Mouse (Mus musculus): Measurements from ENCODE around the gene Abcg1. TPM values are rescaled to one million over a fixed set of nuclear protein-coding genes. Genes with fewer than 3 reads are reported as not detected.

Abcg1 gene
- total RNA-seq, 2 experiments from 2014 or later, result 26.4 to 33.2 TPM

DNA sequence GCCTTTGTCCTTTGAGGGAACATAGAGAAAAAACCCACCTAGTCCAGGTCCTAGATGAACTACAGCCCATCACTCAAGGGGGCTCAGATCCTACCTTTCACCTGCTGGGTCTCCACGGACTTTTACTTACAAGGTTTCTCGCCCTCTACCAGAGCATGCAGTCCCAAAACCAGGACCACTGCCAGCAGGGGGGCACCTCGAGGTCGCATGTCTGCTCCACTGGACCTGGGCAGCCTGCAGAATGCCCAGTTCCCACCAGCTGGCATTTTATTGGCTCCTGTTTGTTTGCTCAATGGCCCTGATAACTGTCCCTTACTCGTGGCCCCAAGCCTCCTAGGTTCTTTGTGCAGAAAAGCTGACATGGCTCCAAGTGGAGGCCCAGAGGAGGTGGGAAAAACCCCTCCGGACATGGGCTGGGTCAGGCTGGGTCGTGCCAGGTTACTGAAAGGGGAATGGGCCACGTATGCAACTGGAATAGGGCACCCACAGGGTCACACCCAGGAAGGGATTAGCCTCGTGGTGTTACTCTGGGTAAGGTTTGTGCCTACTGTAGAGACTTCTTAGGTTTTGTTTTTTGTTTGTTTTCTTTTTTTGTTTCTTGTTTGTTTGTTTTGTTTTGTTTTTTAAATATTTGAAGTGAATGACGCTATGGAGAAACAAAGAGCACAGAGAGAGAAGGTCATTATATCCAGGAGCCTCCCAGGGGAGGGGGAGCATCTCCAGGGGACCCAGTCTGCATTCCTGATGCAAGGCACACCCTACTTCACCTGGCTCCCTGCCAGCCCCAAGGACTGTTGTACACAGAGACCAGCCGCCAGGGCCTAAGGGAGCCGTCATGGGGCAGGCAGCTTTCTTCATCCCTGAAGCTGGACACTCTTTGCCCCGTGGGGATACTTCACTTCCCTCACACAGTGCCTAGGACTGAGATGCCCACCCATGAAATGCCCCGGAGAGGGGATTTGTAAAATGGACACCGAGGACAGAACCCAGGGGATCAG, 86.9 kb downstream of the Abcg1 start, which contains the start of gene Tff2:
Tff2 (minus strand) TSS at position 243 of the 998 bp plus-strand sequence.
- peak in 1 of 2 experiments; percentile 44 for DNase-seq (ENCODE audit: extremely low spot score in 1 of 2, low spot score in 2 of 2)
- intact Hi-C loops (cut with DNase I), result no loop called here

DNA sequence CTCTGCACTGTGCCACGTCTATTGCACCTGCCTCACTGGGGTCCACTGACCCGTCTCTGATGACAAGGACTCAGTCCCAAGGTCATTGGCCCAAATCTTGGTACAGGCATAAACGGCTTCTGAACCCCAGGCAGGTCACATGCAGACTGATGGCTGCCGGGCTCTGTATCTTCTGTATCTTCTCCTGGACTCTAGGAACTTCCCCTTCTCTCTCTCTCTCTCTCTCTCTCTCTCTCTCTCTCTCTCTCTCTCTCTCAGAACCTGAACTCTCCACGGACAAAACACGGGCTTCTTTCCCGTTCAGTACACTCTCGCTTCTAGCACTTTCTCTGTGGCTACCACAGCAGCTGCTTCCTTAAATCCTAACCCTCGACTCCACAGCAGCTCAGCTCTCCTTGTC, 88.5 kb downstream of the Abcg1 start:
- intact Hi-C loops (cut with DNase I), result no loop called here
- no peak for DNase-seq (ENCODE audit: extremely low spot score in 1 of 2, low spot score in 2 of 2)

DNA sequence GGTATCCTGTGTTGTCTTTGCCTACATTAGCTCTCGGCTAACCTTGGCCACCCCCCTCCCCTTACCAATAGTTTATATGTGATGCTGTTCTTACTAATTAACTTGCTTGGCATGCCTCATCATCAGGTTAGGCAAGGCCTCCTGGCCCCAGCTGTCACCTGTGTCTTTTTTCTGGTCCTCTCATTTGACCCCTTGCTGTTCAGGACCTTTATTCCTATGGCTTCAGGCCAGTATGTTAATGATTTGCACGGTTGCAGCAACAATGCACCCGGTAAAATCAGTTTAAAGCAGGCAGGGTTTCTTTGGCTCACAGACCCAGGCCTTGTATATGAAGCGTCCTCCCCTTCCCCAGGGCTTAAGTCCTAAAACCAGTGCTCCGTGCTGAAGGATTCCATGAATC, 95.0 kb downstream of the Abcg1 start:
- intact Hi-C loops (cut with DNase I), result no loop called here
- DNase-seq (ENCODE audit: extremely low spot score in 1 of 2, low spot score in 2 of 2), result no peak

DNA sequence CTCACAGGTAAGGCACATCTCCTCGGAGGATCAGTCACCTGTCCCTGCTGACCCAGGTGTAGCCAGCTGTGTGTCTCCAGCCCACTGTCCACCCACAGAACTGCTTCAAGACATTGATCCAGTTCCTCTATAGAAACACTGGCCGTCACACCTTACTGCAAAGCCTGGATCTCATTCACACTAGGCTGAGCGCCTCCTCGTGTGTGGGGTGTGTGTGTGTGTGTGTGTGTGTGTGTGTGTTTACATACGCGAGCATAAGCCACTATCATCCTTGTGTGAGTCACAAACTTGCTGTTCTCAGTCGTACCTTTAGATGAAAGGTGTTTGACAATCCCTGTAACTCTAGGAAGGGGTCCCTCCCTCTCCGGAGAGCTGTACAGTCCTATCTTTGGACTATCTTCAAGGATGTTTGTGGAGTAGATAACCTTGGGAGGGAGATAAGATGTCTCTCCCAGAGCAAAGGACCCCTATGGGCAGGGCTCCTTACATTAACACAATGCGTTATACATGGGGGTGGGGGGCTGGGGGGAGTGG, 95.6 kb downstream of the Abcg1 start:
- no peak for DNase-seq (ENCODE audit: extremely low spot score in 1 of 2, low spot score in 2 of 2)
- intact Hi-C loops (cut with DNase I), result no loop called here

DNA sequence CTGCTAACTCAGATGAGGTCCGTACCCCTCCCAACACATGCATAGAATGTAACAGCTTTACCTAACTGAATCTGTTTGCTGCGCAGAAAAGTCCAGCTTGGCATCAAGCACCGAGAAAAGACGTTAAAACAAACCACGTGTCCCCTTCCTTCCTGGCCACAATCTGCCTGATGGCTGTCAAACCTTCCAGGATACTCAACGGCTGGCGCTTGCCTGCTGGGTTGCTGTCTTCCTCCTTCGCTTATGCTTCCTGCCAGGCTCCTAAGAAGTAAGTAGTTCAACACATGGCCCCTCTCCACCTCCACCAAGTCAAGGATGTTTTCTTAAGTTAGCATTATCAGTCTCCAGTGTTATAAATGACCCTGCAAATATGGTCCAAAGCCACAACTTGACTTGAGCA, 96.3 kb downstream of the Abcg1 start:
- intact Hi-C loops (cut with DNase I), result no loop called here
- no peak for DNase-seq (ENCODE audit: extremely low spot score in 1 of 2, low spot score in 2 of 2)

DNA sequence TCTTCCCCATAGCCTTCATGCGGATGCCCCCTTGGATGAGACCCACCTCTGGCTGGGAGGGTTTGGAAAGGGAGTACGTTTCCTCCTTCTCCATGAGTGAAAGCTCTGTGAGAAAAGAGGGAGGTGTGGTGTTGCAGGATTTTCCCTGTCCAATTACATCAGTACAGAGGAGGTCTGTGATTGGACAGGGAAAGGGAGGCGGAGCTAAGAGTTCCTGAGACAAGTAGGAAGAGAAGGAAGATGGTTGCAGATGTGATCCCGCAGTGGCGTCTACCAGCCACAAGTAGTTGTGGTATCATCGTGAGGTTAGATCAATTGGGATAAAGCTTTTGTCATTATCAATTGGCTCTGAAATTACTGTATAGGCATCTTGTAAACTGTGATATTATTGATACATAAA, 100.4 kb downstream of the Abcg1 start:
- DNase-seq (ENCODE audit: extremely low spot score in 1 of 2, low spot score in 2 of 2), result no peak
- intact Hi-C loops (cut with DNase I), result no loop called here

DNA sequence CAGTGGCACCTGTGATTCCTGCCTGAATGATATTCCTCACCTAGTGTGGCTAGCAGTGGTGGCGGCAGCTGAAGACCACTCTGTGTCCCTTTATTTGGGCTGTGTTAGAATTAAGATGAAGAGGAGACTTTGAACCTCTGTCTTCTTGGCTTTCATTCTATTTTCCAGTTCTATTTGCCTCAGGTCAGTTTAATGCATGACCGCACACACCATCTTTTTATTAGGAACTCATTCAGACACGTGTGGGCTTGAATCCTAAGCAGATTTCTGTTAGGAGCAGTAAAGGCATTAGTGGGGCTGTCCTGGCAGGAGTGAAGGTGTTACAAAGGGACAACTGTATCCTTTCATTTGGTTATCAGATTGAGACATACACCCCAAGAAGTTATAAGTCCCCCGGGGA, 102.8 kb downstream of the Abcg1 start:
- no peak for DNase-seq (ENCODE audit: extremely low spot score in 1 of 2, low spot score in 2 of 2)
- intact Hi-C loops (cut with DNase I), result loop anchor here (5.0 kb wide), 1 partner anchor 77 kb away; no protein-coding TSS in a partner anchor

DNA sequence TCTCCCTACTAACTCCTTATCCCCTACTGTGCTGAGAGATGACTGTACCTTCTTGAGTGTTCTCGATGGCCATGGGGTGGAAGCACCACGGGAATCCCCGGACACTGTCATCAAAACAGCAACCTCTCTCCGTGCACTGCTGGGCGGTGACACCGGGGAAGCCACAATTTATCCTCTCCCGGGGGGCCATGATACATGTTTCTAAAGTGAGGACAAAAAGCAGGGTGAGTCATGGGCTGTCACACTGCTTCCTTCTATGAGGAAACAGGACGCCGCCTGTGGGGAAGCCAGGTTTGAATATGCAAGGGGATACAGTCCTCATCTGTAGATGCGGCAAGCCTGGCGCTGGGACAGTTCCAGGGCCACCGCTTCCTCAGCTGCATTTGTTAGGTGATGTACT, 105.1 kb downstream of the Abcg1 start:
- intact Hi-C loops (cut with DNase I), result loop anchor here (5.0 kb wide), 1 partner anchor 75 kb away; no protein-coding TSS in a partner anchor
- DNase-seq (ENCODE audit: extremely low spot score in 1 of 2, low spot score in 2 of 2), result no peak

DNA sequence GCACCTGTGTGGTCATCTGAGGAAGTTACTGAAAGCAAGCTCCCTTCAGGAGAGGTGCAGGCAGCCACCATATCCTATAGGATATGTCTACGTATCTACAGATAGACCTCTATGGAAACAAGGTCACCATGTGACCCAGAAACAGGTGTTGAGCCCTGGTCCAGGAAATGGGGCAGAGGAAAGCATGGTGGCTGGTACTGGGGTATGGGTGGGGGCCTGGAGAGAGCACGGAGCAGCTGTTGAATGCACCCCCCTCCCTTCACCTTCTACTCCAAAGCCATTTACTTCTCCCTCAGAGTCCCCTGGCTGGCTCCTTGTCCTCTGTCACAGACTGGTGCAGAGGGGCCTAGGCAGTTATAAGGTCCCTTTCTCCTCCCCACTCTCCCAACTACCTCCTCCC, 106.3 kb downstream of the Abcg1 start:
- no peak for DNase-seq (ENCODE audit: extremely low spot score in 1 of 2, low spot score in 2 of 2)
- intact Hi-C loops (cut with DNase I), result loop anchor here (5.0 kb wide), 1 partner anchor 73 kb away; no protein-coding TSS in a partner anchor

DNA sequence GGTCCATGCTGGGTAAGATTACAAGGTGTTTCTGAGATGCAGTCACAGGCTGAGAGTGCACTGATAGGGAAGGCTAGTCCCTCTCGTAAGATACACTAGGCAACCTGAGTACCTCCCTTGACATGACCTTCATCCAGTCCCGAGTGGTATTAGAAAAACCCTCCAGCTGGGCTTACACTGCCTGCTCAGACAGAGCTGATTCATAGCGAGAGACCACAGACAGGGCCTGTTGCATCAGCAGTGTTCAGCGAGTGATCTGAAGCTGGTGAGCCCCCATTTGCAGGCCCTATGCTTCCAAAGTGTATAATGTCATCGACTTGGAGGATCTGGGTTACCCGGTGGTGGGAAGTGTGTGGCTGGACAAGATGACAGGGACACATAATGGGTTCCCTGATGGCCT, 107.7 kb downstream of the Abcg1 start, which contains the start of gene Tff1:
Tff1 (minus strand) TSS at position 151 of the 400 bp plus-strand sequence.
- DNase-seq (ENCODE audit: extremely low spot score in 1 of 2, low spot score in 2 of 2), result no peak
- intact Hi-C loops (cut with DNase I), result no loop called here

Other genes starting within 250 kb of the Abcg1 start
- under 1 TPM; 0.93 to 0.94 TPM for gene Glp1r, start 155.9 kb upstream of the Abcg1 start, total RNA-seq (2021)
- gene Umodl1, start 103.0 kb upstream of the Abcg1 start, total RNA-seq (2021), result under 1 TPM; 0.08 to 0.09 TPM
- not detected for gene Tff3, start 72.0 kb downstream of the Abcg1 start, total RNA-seq (2021)
- not detected for gene Tff2, start 86.6 kb downstream of the Abcg1 start, total RNA-seq (2021)
- gene Tff1, start 107.6 kb downstream of the Abcg1 start, total RNA-seq (2021), result not detected
- gene Tmprss3, start 141.3 kb downstream of the Abcg1 start, total RNA-seq (2021), result not detected
- not detected for gene Ubash3a, start 150.2 kb downstream of the Abcg1 start, total RNA-seq (2021)
- 10 to 100 TPM; 12.1 to 14.2 TPM for gene Rsph1, start 219.7 kb downstream of the Abcg1 start, total RNA-seq (2021)
- gene Slc37a1, start 229.1 kb downstream of the Abcg1 start, total RNA-seq (2021), result 1 to 10 TPM; 6.7 to 7.5 TPM

All from left cerebral cortex, postnatal 10 days (tissue).